Mouse (Mus musculus): ENCODE measurements around the gene Phb. TPM values are rescaled to one million over a fixed set of nuclear protein-coding genes. Genes with fewer than 3 reads are reported as not detected.

Gene Phb
- total RNA-seq, 4 experiments from 2014 or later, result 379 to 441 (median 399) TPM

- peak; percentile 39 for DNase-seq (ENCODE audit: low spot score)
Observed at GRCm38 (mm10) chr11:95712085-95712562, 45.4 kb downstream of the Phb start.

GRCm38 (mm10) chr11:95712563-95713224 lies 45.9 kb downstream of the Phb start, which contains the start of gene Zfp652:
Gene Zfp652 (plus strand): TSS chr11:95712673.
- peak; percentile 73 for DNase-seq (ENCODE audit: low spot score)

DNA sequence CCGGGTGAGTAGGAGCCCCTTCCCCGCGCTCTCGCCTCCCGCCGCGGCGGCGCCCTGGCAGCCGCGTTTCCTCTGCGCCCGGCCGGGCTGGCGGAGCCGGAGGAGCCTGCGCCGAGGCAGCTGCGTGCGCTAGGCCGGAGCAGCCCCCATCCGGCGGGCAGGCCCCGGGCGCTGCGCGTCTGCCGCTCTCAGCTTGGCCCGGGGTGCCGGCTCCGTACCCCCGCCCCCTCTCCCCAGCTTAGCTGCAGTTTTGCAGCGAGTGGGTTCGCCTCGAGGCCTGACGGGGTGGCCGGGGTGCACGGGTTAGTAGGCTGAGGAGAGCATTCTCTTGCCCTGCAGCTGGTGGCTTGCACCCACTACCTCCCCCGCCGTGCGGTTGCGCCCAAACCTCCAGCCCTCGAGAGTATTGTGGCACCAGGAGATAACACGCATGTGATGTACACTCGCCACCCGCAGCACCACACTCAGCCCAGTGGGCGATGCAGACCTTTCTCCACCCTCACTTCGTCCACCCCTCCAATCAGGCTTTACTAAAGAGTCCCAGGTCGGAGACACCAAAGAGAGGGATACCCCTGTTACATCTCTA lies 46.6 kb downstream of the Phb start:
- peak; percentile 21 for DNase-seq (ENCODE audit: low spot score)

- no peak for DNase-seq (ENCODE audit: low spot score)
Observed at GRCm38 (mm10) chr11:95713811-95714241, 47.1 kb downstream of the Phb start.

GRCm38 (mm10) chr11:95714411-95714810 lies 47.7 kb downstream of the Phb start:
- no peak for DNase-seq (ENCODE audit: low spot score)

DNA sequence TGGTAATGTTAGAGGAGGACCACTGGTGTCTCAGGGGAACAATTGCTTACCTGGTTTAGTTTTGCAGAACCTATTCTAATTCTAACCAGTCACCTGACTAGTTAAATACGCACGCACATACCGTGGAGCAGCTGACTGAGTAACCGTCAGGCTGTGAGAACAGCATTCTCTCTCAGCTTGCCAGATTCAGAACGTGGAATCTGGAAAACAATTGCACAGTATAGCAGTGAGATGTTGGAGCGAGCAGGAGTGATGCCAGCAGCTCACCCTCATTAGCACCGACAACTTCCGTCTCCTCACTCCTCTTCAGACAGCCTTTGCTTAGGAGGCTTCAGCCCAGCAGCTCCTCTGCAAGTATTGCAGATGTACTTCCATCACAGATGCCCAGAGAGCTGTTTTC lies 49.4 kb downstream of the Phb start:
- no peak for DNase-seq (ENCODE audit: low spot score)

DNA sequence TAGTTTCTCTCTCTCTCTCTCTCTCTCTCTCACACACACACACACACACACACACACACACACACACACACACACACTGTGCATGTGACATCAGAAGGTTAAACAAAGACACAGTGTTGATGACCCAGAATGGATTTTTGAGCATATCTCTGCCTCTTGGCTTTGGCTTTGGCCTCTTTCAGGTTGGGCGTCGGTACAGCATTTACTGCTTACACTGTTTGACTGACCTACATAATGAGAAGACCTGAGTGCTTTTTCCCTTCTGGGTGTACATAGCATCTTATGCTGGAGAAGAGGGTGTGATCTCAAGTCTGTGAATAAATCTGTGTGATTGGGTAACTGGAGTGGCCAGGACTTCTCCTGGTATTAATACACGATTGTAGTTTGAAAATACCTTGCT lies 52.6 kb downstream of the Phb start:
- DNase-seq (ENCODE audit: low spot score), result no peak

- DNase-seq (ENCODE audit: low spot score), result no peak
Observed at GRCm38 (mm10) chr11:95723287-95723686, 56.5 kb downstream of the Phb start, which contains the start of gene B130006D01Rik. Gene B130006D01Rik (plus strand): TSS chr11:95723587.

DNA sequence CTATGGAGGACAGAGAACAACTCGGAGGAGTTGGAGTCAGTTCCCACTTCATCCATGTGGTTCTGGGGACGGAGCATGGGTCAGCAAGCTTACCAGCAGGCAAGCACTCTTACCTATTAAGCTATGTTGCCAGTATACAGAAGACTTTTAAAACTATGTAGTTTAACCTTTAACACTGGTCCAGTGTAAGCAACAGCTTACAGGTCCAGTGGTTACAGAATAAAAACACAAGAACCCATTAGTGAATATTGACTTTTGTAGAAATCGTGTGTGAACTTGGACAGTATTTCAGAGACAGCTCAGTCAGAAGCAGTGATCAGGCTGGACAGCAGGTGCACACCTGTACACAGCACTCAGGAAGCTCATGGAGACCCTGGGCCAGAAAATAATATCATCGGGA lies 57.7 kb downstream of the Phb start:
- no peak for DNase-seq (ENCODE audit: low spot score)

DNA sequence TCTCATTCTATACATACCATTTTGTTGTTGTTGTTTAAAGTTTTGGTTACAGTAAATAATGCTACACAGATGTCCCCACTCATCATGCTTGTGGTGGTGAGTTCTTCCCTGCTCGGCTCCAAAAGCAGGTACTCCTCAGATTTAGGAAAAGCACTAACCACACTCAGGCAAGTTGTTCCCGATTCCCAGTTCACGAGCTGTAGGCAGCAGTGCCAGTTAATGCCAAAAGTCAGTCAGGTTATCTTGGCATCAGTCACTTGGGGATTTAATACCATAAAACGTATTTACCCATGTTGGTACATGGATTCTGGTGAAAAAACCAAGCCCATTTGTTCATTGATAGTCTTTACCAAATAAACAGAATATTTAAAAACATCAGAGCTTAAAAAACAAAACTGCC lies 59.4 kb downstream of the Phb start:
- DNase-seq (ENCODE audit: low spot score), result no peak

- DNase-seq (ENCODE audit: low spot score), result no peak
Observed at GRCm38 (mm10) chr11:95727947-95728346, 61.2 kb downstream of the Phb start.

GRCm38 (mm10) chr11:95728916-95729907 lies 62.5 kb downstream of the Phb start:
- DNase-seq (ENCODE audit: low spot score), result no peak

Other genes starting within 250 kb of the Phb start
- under 1 TPM; 0.41 to 0.76 (median 0.50) TPM for gene Nxph3, start 152.4 kb upstream of the Phb start, total RNA-seq (2022)
- under 1 TPM; 0.29 to 0.52 (median 0.47) TPM for gene Ngfr, start 79.2 kb upstream of the Phb start, total RNA-seq (2022)
- 10 to 100 TPM; 49.0 to 60.2 (median 53.5) TPM for gene Zfp652, start 45.7 kb downstream of the Phb start, total RNA-seq (2022)
- under 1 TPM; 0.32 to 0.57 (median 0.42) TPM for gene B130006D01Rik, start 56.6 kb downstream of the Phb start, total RNA-seq (2022)
- 100 to 1,000 TPM; 171 to 185 (median 175) TPM for gene Phospho1, start 157.5 kb downstream of the Phb start, total RNA-seq (2022)
- gene Gngt2, start 170.3 kb downstream of the Phb start, total RNA-seq (2022), result 10 to 100 TPM; 11.6 to 19.0 (median 15.7) TPM
- gene Abi3, start 175.5 kb downstream of the Phb start, total RNA-seq (2022), result 10 to 100 TPM in 1 of 4 experiments, 1 to 10 TPM in 3; 7.3 to 10.8 (median 8.8) TPM
- not detected for gene B4galnt2, start 247.9 kb downstream of the Phb start, total RNA-seq (2022)

Measured in heart, adult 8-10 months (tissue).